Mouse (Mus musculus) heart, adult 18-20 months (tissue): ENCODE measurements at regions not wholly inside any gene's neighbourhood (a gene's known extent, or its start where the extent isn't known, plus 50 kb on each side); places are given as distances from the start of the nearest gene placed in this dataset.
"Not testable (repeated sequence)": the region's sequence is repeated elsewhere in the genome, so short reads cannot be mapped to it uniquely, and the experiment has no call there.

Experiments
- DNase-seq, 2 experiments: peaks; one replicate each; pipeline ENCODE4 v3.0.0; 2021 to 2022; ENCODE audit warnings: mixed read lengths in 1 of 2

GRCm38 (mm10) chr15:87818566-87818965 is 274.5 kb downstream of the Fam19a5 start:
- DNase-seq: no peak

- DNase-seq: no peak
Measured at GRCm38 (mm10) chr15:87842097-87842496, 298.0 kb downstream of the Fam19a5 start.

- DNase-seq: no peak
Measured at GRCm38 (mm10) chr15:87859069-87859468, 315.0 kb downstream of the Fam19a5 start.

- DNase-seq: no peak
Measured at GRCm38 (mm10) chr15:87876286-87876899, 332.3 kb downstream of the Fam19a5 start.

- no peak for DNase-seq
Measured at GRCm38 (mm10) chr15:87890903-87891302, 346.8 kb downstream of the Fam19a5 start.

- DNase-seq: not testable (repeated sequence)
Measured at GRCm38 (mm10) chr15:87894866-87895265, 350.8 kb downstream of the Fam19a5 start.

GRCm38 (mm10) chr15:87898655-87899054 is 354.6 kb downstream of the Fam19a5 start:
- no peak for DNase-seq

GRCm38 (mm10) chr15:87904436-87904835 is 360.3 kb downstream of the Fam19a5 start:
- DNase-seq: no peak

- DNase-seq: peak in 1 of 2 experiments; percentile 1
Measured at GRCm38 (mm10) chr15:87906310-87906709, 362.2 kb downstream of the Fam19a5 start.

- DNase-seq: no peak
Measured at GRCm38 (mm10) chr15:87922091-87922490, 378.0 kb downstream of the Fam19a5 start.

- DNase-seq: no peak
Measured at GRCm38 (mm10) chr15:87922781-87923446, 378.8 kb downstream of the Fam19a5 start.

GRCm38 (mm10) chr15:87923906-87924305 is 379.8 kb downstream of the Fam19a5 start:
- no peak for DNase-seq

- no peak for DNase-seq
Measured at GRCm38 (mm10) chr15:87936041-87936440, 391.9 kb downstream of the Fam19a5 start.

GRCm38 (mm10) chr15:87940837-87941236 is 396.7 kb downstream of the Fam19a5 start:
- DNase-seq: peak in 1 of 2 experiments; percentile 6

- DNase-seq: no peak
Measured at GRCm38 (mm10) chr15:87952531-87952930, 408.4 kb downstream of the Fam19a5 start.

GRCm38 (mm10) chr15:87955685-87956256 is 411.7 kb downstream of the Fam19a5 start:
- DNase-seq: no peak

- no peak for DNase-seq
Measured at GRCm38 (mm10) chr15:87958866-87959265, 414.8 kb downstream of the Fam19a5 start.

- DNase-seq: no peak
Measured at GRCm38 (mm10) chr15:87972641-87973040, 428.5 kb downstream of the Fam19a5 start.

- no peak for DNase-seq
Measured at GRCm38 (mm10) chr15:87987322-87987985, 443.4 kb downstream of the Fam19a5 start.

- no peak for DNase-seq
Measured at GRCm38 (mm10) chr15:87994546-87994945, 450.4 kb downstream of the Fam19a5 start.

GRCm38 (mm10) chr15:88017076-88017475 is 473.0 kb downstream of the Fam19a5 start:
- DNase-seq: no peak

GRCm38 (mm10) chr15:88032751-88033150 is 488.7 kb downstream of the Fam19a5 start:
- no peak for DNase-seq

- DNase-seq: no peak
Measured at GRCm38 (mm10) chr15:88033725-88034124, 489.6 kb downstream of the Fam19a5 start.
